Mouse (Mus musculus): ENCODE data around the gene Tle3.

DNA sequence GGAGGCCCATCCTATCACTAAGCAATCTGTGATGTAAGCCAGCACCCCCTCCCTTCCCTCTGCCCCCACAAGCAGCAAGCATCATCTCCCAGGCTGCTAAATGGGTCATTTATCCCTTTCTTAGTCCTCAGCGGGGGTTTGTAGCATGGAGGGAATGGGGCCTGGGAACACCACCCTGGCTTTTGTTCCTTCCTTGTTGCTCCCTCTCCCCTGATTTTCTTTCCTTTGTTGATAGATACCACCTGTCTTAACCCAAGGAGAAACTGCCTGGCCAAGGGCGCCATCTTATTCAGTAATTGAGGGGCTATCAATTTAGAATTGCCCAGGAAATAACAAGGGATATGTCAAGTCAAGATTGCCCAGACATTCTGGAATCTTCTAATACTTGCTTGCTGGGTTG, 14.1 kb downstream of the Tle3 start:
- TF ChIP-seq CTCF (IDR thresholded peaks at IDR 0.05; ENCODE audit: borderline replicate concordance, control insufficient read depth, extremely low read depth, insufficient read depth, low read length, poor library complexity) (no peak), POLR2A (IDR thresholded peaks at IDR 0.05; ENCODE audit: control insufficient read depth, extremely low read depth, insufficient read depth, low read length, poor library complexity) (no peak)

All from thymus, adult 2 months (tissue).